Mouse (Mus musculus) retina, postnatal 7 days (tissue): ENCODE results near the gene Max.

Experiments used
- DNase-seq: peaks from one replicate; pipeline ENCODE4 v3.0.0-alpha.2; 2012; ENCODE audit warnings: low read depth, low spot score

Max gene

DNA sequence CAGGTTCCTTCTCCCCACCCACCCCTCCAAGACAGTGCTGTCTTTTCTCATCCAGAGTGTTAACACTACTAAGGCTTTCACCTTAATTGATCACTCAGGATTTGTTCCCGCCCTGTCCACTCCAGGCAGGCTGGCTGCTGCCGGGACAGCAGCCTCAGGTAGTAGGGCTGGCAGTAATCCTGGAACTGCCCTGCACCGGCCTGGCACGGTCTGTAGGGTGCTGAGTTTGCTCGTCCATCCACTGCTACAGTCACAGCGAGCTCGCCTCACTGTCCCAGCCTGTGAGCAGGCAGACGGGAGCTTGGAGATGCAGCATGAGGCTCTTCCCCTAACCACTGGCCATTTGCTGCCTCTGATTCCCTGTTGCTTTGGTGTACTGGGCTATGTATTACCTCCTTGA, 41.0 kb downstream of the Max start:
- DNase-seq = no peak

DNA sequence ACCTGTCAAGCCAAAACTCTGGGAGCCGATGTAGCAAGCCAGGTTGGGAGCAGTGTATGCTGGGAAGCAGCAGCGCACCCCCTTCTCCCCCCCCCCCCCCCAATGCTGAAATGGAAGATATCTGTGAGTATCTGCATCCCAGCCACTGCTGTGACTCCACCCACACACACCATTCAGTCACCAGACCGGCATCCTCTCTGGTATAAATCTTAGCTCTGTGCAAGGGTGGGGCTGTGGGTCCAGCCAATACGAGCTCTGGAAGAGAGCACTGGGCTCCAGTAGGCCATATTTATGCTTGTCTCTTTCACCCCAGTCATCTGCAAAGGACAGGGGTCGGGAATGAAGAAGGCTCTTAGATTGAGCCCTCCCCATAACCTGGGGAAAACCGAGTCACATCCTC, 41.6 kb downstream of the Max start:
- DNase-seq = no peak

GRCm38 (mm10) chr12:76918855-76919254, 43.1 kb downstream of the Max start:
- no peak for DNase-seq

- DNase-seq = no peak
Observed at GRCm38 (mm10) chr12:76918113-76918512, 43.9 kb downstream of the Max start.

GRCm38 (mm10) chr12:76916163-76916562, 45.8 kb downstream of the Max start:
- DNase-seq = no peak

DNA sequence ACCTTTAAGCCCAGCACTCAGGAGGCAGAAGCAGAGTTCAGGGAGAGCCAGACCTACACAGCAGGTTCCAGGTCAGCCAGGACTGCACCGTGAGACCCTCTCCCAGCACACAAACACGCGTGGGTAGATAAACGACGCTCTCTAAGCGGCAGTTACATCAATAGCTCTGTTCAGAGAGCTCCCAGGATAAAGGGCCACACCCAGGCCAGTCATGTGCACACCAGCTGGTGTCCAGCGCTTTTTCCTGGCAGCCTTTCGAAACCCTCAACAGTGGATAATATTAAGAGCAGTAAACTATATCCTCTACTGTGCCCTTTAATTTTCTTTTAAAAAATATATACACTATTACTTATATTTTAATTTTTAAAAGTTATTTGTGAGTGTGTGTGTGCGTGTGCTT, 49.8 kb downstream of the Max start:
- DNase-seq = no peak

GRCm38 (mm10) chr12:76911171-76911726, 50.8 kb downstream of the Max start:
- no peak for DNase-seq

DNA sequence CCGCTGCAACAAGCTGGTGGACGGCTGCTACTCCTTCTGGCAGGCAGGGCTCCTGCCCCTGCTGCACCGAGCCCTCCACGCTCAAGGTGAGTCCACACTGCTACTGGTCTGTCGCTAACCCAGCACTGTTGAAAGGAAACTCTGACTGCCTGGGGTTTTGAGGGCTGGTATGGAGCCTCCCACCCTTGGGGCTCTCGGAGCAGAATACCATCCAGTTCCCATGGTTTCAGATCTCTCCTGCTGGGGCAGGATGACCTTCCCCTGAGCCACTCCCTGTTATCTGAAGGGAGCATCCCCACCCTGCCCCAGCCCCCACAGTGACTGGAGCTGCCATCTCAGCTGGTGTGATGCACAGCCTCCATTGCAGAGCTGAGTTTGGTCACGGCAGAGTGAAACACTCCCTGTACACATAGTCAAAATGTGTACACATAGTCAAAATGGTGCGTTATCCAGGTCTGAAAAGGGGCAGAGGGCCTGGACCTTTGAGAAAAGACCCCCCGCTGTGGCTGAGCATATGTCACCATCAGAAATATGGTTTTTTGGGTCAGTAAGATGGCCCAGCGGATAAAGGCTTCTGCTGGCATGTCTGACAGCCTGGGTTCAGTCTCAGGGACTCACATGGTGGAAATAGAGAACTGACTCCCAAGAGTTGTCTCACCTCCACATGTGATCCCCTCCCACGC, 51.6 kb downstream of the Max start:
- DNase-seq = no peak

DNA sequence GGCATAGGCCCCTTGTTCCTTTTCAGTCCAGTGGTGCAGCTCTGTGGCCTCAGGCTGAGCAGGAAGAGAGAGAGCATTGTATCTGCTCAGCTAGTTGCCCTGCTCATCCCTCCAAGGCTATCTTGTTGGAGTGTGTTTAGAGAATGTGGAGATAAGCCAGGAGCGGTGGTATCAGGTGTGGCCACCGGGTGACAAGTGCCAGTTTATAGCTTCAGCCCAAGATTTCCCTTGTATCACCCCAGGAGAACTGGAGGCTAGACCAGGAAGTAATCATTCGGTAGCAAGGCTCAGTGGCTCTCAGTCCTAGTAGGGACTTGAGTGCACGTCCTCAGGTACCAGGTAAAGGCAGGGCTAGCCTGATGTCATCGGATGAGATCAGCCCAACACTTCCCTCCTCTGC, 52.8 kb downstream of the Max start:
- no peak for DNase-seq

DNA sequence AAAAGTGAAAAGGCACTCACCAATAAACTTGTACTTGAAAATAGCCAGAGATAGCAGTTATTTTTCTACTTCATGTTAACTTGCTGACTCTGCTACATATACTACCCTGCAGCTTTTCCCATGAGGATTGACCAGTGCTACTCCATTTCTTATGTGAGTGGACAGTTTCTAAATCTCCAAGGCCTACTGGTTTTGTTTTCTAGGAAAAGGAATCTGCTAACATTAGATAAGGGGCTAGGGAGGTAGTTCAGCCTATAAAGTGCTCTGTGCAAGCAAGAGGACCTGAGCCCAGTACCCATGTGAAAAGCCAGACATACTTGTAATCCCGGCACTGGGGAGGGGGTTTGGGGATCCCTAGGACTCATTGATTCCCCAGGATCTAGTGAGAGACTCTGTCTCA, 55.7 kb downstream of the Max start:
- DNase-seq = no peak

- DNase-seq = no peak
Observed at GRCm38 (mm10) chr12:76901508-76902294, 60.3 kb downstream of the Max start.

DNA sequence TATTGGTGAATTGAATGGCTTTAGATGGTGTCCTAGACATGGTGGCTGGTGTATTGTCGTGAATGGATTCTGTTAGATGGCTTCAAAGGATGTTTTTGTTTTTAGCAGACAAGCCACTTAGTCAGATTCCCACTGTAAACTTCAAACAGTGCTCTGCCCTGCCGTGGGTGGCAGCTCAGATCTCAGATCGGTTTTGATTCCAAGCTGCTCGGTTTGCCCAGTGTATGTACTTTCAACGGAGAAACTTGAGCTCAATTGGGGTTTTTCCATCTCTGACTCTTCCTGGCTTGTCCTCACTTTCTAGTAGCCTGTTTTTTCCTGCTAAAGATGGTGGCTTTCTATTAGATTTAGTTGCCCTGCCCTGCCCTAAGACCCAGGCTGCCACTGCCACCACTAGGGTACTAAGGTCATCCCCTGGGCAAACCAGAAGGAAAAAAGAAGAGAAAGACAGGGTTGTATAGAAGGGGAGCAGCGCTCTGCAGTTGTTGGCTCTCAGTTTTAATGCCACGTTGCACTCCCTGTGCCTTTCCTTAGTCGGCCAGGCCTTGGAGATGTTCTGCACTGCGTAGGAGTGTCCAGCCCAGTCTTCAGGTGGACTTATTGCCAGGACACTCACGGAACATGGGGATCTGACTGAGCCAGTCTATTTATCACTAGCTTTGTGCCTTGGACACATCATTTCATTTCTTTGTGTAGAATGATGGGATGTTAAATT, 62.6 kb downstream of the Max start:
- DNase-seq = no peak

DNA sequence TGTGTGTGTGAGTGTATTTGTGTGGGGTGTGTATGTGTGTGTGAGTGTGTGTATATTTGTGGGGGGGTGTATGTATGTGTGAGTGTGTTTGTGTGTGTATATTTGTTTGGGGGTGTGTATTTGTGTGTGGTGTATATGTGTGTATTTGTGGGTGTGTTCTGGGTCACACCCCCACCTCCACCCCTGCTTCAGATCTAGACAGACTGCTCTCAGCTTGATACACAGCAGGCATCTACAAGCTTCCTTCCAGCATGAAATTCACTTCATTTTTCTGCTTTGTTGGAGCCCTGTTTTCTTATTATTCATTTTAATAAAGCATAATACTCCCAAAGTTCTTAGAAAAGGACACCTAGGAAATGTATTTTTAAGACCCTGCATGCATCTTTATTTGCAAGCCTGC, 63.9 kb downstream of the Max start:
- DNase-seq = no peak

- DNase-seq = no peak
Observed at GRCm38 (mm10) chr12:76897006-76897405, 65.0 kb downstream of the Max start.

DNA sequence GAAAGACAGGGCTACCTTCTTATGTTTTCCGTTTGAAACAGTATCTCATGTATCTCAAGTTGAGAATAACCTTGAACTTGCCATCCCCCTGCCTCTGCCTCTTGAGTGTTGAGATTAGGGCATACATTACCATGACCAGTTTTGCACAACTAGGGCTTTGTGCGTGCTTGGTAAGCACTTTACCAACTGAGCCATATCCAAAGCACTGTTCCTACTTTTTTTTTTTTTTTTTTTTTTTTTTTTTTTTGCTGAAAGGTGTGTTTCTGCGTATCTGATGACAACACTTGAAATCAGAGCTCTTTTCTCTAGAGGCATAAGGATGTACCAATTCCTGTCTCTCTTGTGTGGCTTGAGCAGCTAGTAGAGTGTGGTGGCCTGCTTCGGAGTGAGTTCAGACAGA, 65.4 kb downstream of the Max start:
- no peak for DNase-seq

DNA sequence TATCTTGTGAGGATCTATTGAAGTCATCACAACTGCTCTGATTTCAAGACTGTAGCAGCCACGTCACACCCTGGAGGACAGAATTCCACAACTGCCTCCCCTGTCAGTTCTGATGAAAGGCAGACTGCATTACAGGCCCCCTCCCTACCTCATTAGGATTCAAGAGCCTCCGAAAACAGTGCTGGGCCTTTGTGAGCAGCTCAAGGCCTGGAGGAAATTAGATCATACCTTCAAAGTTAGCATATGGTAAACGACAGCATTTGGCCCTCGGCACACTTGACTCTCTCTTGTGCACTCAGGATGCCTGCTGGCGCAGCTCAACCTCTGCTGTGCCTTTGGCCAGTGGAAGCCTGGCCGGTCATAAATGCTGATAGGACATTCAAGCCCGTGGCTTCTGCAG, 66.2 kb downstream of the Max start:
- no peak for DNase-seq

- DNase-seq = no peak
Observed at GRCm38 (mm10) chr12:76894792-76895559, 67.0 kb downstream of the Max start.

- DNase-seq = no peak
Observed at GRCm38 (mm10) chr12:76892910-76893695, 68.9 kb downstream of the Max start.

DNA sequence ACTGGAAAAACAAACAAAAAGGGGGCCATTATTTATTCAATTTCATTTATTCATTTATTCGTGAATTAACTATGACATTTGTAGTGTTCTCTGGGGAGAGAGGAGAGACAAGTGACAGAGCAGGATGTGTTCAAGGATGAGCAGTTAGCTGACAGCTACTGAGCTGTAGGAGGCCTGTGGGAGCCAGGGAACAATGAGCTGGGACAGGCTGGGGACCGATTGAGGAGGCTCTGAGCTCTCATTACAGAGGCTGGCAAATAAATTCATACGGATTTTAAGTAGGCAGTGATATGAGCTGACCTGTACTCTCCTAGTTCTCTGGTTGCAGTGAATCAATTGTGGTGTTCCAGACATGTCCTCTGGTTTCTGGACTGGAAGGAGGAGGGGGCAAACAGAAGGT, 70.8 kb downstream of the Max start:
- no peak for DNase-seq

- no peak for DNase-seq
Observed at GRCm38 (mm10) chr12:76889404-76890184, 72.4 kb downstream of the Max start.
